Mouse (Mus musculus) left cerebral cortex, postnatal 36 days (tissue): ENCODE measurements at regions not wholly inside any gene's neighbourhood (a gene's known extent, or its start where the extent isn't known, plus 50 kb on each side); places are given as distances from the start of the nearest gene placed in this dataset.

Source experiments
- DNase-seq, 2 experiments: peaks; one replicate each; pipeline ENCODE4 v3.0.0; 2021 to 2022; ENCODE audit warnings: low spot score in 2 of 2, mixed read lengths in 1 of 2
- intact Hi-C: fragments of 180-260 bp; cut with DNase I; formaldehyde crosslinking; loops from one replicate; pipeline ENCODE4 v1.15.1; 2025

- intact Hi-C loops = no loop called here
- no peak for DNase-seq
These were observed 68.5 kb upstream of the Tbx3 start for GRCm38 (mm10) chr5:119602001-119602400.

DNA sequence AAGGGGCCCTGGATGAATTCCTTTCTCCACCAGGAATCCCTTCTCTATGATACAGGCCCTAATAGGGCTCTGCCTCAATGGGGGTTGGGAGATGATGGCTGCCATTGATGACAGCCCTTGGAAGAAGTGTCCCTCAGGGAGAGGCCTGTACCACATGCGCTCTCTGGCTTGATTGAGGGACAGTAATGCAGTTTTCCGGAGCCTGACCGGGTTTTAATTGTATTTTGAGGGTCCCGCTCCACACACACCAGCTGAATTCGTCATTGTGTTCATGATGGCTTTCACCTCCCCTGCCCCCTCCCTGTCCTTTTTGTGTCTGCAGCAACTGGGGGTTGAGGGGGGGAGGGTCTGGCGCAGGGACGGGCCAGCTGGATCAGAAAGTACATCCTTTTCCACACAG is 65.0 kb upstream of the Tbx3 start:
- no peak for DNase-seq
- intact Hi-C loops = no loop called here

DNA sequence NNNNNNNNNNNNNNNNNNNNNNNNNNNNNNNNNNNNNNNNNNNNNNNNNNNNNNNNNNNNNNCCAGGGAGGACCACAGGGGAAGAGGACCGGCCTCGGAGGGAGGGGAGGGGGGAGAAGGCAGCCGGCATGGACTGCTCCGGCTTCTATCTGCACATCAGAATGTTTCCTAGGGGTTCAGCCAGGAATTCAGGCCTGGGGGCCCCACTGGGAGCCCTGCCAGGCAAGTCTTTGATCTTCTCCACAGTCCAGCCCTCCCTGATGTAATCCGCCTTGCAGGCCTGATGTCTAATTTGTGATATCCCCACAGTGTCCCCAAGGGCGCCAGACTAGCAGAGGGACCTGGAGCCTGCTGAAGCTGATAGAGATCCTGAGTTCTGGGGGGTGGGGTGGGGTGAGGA is 57.1 kb upstream of the Tbx3 start:
- intact Hi-C loops = no loop called here
- no peak for DNase-seq

DNA sequence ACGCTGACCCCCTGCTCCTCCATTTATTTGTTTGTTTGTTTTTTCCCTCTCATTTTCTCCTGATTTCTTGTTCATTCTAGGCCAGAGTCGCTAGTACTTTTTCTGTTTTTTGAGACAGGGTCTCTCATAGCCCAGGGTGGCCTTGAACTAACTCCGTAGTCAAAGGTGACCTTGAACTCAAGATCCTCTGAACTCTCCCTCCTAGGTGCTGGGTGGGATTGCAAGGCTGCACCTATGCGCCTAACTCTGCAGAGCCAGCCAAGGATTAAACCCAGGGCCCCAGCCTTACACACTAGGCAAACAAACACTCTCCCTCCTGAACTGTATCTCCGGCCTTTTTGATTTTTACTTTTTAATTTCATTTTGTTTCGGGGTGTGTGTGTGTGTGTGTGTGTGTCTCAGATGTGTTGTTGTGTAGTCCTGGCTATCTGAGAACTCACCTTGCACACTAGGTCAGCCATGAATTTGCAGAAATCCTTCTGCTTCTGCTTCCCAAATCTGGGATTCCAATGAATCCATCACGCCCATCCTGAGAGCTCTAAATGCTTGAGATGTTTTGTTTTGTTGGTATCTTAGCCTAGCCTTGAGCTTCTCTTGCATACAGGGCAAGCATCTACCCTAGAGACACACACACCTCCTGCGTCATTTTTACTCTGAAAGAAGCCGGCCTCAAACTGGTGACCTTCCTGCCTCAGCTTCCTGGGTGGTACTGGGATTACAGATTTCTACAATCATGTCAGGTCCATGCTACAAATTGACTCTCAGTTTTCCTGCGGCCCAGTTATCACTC is 56.3 kb upstream of the Tbx3 start:
- intact Hi-C loops = no loop called here
- no peak for DNase-seq

DNA sequence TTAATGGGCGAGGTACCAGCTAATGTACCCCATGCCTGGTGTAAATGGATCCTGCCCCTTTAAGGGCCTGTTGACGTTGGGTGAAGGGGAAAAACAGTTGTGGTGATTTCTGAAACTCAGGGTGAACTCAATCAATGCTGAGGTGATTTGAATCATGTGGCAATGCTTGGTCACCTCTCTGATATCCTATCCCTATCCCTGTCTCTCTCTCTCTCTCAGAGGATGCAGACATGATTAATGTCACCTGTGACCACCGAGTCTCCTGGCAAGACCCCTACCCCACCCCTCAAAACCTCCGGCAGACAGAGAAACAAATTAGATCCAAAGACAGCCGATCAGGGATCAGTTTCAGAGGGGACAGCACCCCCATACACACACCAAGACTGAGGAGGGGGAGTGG is 54.8 kb upstream of the Tbx3 start:
- DNase-seq = no peak
- intact Hi-C loops = no loop called here

DNA sequence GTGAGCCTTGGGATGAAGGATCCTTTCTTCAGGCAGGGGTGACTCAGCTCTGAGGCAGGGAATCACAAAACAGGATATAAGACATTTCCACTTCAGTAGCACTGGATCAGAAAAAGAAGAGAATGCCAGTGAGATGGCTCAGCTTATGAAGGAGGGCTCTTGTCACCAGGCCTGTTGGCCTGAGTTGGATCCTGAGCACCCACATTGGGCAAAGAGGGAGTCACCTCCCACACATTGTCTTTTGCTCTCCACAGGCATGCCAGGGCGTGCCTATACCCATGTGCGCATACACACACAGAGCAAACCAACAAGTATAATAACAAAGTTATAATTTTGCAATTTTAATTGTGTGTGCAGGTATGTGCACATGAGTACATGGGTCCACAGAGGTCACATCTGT is 52.6 kb upstream of the Tbx3 start:
- intact Hi-C loops = no loop called here
- no peak for DNase-seq

- no peak for DNase-seq
- intact Hi-C loops = no loop called here
These were observed 50.6 kb upstream of the Tbx3 start for GRCm38 (mm10) chr5:119619906-119620305.
